Mouse (Mus musculus) heart, embryonic 14.5 days (tissue): ENCODE results near the gene Trpc5. TPM values are rescaled to one million over a fixed set of nuclear protein-coding genes. Genes with fewer than 3 reads are reported as not detected.

Experiments used
- ATAC-seq: fragments of 200-750 bp; cut with Nextera tagmentation; 2 replicates; pipeline ENCODE4 v1.8.0; 2017; ENCODE audit warnings: low read depth, moderate TSS enrichment; ENCODE audit not compliant: insufficient number of reproducible peaks, insufficient read depth, low FRiP score
- H3K27ac ChIP-seq, 2 experiments: fragments of 200-500 bp in 1 of 2; fragments of 300-500 bp in 1 of 2; sonication (generic) in 1 of 2; replicated peaks in 1 of 2; 2 replicates each; pipeline ENCODE4 v1.5.1; 2012 to 2014; ENCODE audit warnings: low read depth in 2 of 2, low read length in 2 of 2, control low read depth in 1 of 2, mild to moderate bottlenecking in 1 of 2, mixed read lengths in 1 of 2; ENCODE audit not compliant: control insufficient read depth in 1 of 2, insufficient read depth in 1 of 2
- H3K27me3 ChIP-seq: fragments of 300-500 bp; sonication (generic); 2 replicates; pipeline ENCODE4 v1.6.1; 2014; ENCODE audit warnings: mild to moderate bottlenecking, low read length, control low read depth; ENCODE audit not compliant: control insufficient read depth, insufficient read depth
- H3K36me3 ChIP-seq: fragments of 300-500 bp; sonication (generic); 2 replicates; pipeline ENCODE4 v1.6.1; 2014; ENCODE audit warnings: mild to moderate bottlenecking, control low read depth, low read length, mixed read lengths; ENCODE audit not compliant: control insufficient read depth, insufficient read depth
- H3K4me1 ChIP-seq, 2 experiments: fragments of 200-500 bp in 1 of 2; fragments of 300-500 bp in 1 of 2; sonication (generic) in 1 of 2; 2 replicates each; pipeline ENCODE4 v1.6.1; 2012 to 2014; ENCODE audit warnings: low read length in 2 of 2, control low read depth in 1 of 2, mixed read lengths in 1 of 2; ENCODE audit not compliant: control insufficient read depth in 2 of 2, insufficient read depth in 2 of 2
- H3K4me2 ChIP-seq: fragments of 300-500 bp; sonication (generic); 2 replicates; pipeline ENCODE4 v1.6.1; 2014; ENCODE audit warnings: mild to moderate bottlenecking, low read length
- H3K4me3 ChIP-seq, 2 experiments: fragments of 200-500 bp in 1 of 2; fragments of 300-500 bp in 1 of 2; sonication (generic) in 1 of 2; 2 replicates each; pipeline ENCODE4 v1.5.1; 2012 to 2014; ENCODE audit warnings: low read length in 2 of 2, mild to moderate bottlenecking in 2 of 2, control low read depth in 1 of 2, low read depth in 1 of 2, moderate library complexity in 1 of 2; ENCODE audit not compliant: control insufficient read depth in 1 of 2, insufficient read depth in 1 of 2
- H3K9ac ChIP-seq: fragments of 300-500 bp; sonication (generic); 2 replicates; pipeline ENCODE4 v1.6.1; 2014; ENCODE audit warnings: mild to moderate bottlenecking, low read length
- H3K9me3 ChIP-seq: fragments of 300-500 bp; sonication (generic); 2 replicates; pipeline ENCODE4 v1.6.1; 2016; ENCODE audit warnings: low read length, control low read depth; ENCODE audit not compliant: control insufficient read depth
- WGBS: fragments of 180-500 bp; shearing (Covaris S2); extraction: QIAGEN DNeasy Blood & Tissue Kit; methylation state at CpG from one replicate; pipeline ENCODE4 v1.1.7; 2014; 5-methylcytosine and 5-hydroxymethylcytosine counted together
- polyA plus RNA-seq: library from polyadenylated mRNA; unstranded; fragments of >200 nt; fragmentation: Nextera tagmentation; extraction: Ambion mirVana; gene quantifications from 2 replicates; pipeline ENCODE4 v1.2.1, GENCODE M21; 2014

Trpc5 gene
- polyA plus RNA-seq, 1 experiment from 2014 or later: 0.20 TPM

DNA sequence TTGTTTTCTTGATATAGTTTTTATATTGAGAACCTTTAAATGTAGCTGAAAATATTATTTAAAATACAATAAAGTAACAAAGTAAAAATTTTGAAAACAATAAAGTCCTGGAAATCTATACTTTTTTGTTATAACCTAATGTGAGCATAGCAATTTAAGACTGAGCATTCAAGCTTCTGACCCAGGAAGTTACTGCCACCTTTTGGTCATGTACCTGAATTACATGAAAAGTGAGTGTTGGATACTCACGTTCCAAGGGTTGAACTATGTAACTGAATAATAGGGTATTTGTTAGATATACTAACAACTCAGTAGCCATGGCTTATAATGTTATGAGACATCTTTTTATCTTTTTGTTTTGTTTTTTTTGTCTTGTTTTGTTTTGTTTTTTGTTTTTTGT, 42.6 kb downstream of the Trpc5 start:
- no peak overlapping the region for H3K4me2 ChIP-seq
- ATAC-seq: no peak
- H3K4me1 ChIP-seq: no peaks in the 10 kb centered on the region
- no peak overlapping the region for H3K4me3 ChIP-seq
- no peak overlapping the region for H3K9ac ChIP-seq
- no peak overlapping the region for H3K27ac ChIP-seq
- H3K36me3 ChIP-seq: no peaks in the 10 kb centered on the region
- no peaks in the 10 kb centered on the region for H3K27me3 ChIP-seq
- H3K9me3 ChIP-seq: no peaks in the 10 kb centered on the region
- WGBS: 50% methylated on average over 1 of the region's 1 CpGs

DNA sequence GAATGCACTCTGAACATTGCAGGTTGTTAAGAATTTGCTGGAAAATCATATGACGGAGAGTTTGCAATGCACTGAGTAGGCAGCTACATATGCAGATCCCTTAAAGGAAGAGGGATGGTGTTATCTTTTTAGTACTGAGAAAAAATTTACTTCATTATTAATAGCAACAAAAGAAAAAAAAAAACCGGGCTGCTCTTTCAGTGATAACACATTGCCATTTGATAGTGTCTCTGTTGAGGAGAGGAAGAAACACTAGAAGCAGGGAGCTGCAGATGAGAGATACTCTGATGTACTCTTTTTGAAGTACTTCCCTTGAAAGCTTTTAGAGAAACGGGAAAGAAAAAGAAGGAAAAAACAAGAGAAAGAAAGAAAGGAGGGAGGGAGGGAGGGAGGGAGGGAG, 43.2 kb downstream of the Trpc5 start:
- no peak overlapping the region for H3K9ac ChIP-seq
- no peak overlapping the region for H3K27ac ChIP-seq
- no peak overlapping the region for H3K4me3 ChIP-seq
- no peaks in the 10 kb centered on the region for H3K9me3 ChIP-seq
- no peaks in the 10 kb centered on the region for H3K36me3 ChIP-seq
- no peak overlapping the region for H3K4me2 ChIP-seq
- 51% methylated on average over 3 of the region's 3 CpGs for WGBS
- H3K4me1 ChIP-seq: no peaks in the 10 kb centered on the region
- ATAC-seq: no peak
- H3K27me3 ChIP-seq: no peaks in the 10 kb centered on the region

DNA sequence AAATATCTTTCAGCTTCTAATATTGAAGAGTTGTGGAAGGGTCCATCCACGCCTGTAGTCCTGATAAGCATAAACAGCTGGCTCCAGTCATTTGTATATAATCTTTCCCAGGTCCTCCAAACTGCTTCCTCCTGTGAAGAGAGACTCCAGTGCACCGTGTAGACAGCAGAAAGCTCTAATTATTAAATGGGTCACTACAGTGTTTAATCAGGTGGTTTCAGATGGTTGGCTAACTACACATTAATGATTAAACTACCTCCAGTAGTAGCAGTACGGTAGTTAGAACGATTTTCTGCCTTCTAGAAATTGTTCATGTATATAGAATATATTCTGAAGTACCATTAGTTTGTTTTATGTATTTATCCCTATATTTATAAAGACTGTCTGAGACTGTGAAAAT, 75.2 kb downstream of the Trpc5 start:
- WGBS: 49% methylated on average over 4 of the region's 4 CpGs
- H3K4me2 ChIP-seq: no peak overlapping the region
- H3K27me3 ChIP-seq: no peaks in the 10 kb centered on the region
- no peak for ATAC-seq
- H3K36me3 ChIP-seq: no peaks in the 10 kb centered on the region
- H3K4me3 ChIP-seq: no peak overlapping the region
- no peak overlapping the region for H3K9ac ChIP-seq
- H3K9me3 ChIP-seq: no peaks in the 10 kb centered on the region
- H3K4me1 ChIP-seq: no peaks in the 10 kb centered on the region
- no peak overlapping the region for H3K27ac ChIP-seq

DNA sequence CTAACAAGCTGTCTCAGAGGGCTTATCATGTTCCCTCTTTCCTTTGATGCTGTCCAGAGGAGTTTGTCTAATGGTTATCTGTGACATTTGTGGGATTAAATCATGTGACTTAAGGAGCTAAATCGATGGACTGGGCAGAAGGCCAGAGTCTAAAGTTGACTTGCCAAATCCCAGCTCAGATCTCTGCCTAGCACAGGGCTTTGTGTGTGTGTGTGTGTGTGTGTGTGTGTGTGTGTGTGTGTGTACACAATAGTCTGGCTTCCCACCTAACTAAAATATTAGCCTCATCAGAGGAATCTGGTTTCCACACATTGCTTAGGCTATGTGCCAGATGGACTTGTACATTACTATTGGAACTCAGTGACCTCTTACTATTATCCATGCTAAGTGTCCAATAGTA, 151.5 kb downstream of the Trpc5 start:
- Histone ChIP-seq H3K27ac (no peak overlapping the region), H3K36me3 (no peaks in the 10 kb centered on the region), H3K4me1 (no peaks in the 10 kb centered on the region), H3K9me3 (no peaks in the 10 kb centered on the region), H3K4me2 (no peak overlapping the region), H3K27me3 (no peaks in the 10 kb centered on the region), H3K4me3 (no peak overlapping the region), H3K9ac (no peak overlapping the region)
- 20% methylated on average over 1 of the region's 1 CpGs for WGBS
- no peak; the same call in 1 of the 2 replicates for ATAC-seq

DNA sequence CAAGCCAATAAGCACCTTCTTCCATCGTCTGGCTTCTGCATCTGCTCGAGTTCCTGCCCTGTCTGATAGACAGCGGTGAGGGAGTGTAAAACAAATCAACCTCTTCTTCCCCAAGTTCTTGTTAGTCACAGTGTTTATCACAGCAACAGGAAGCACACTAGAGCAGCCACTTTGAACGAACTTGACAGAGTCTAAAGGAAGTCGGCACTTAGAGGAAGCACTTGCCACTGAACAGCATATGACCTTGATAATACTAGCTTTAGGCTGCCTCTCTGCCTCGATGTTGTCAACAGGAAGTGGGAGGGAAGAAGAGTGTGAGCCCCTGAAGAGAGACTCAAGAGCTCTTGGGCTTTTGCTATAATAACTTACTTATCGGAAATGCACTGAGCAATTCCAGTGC, 161.9 kb downstream of the Trpc5 start:
- Histone ChIP-seq H3K27ac (0 out of 4 replicates have a peak overlapping the region, but pooled peaks of 1 of the 2 experiments have one; percentile 19), H3K9ac (no peak overlapping the region), H3K4me1 (no peaks in the 10 kb centered on the region), H3K27me3 (no peaks in the 10 kb centered on the region), H3K4me3 (no peak overlapping the region), H3K4me2 (no peak overlapping the region), H3K36me3 (no peaks in the 10 kb centered on the region), H3K9me3 (no peaks in the 10 kb centered on the region)
- WGBS: 49% methylated on average over 7 of the region's 7 CpGs
- ATAC-seq: no peak

DNA sequence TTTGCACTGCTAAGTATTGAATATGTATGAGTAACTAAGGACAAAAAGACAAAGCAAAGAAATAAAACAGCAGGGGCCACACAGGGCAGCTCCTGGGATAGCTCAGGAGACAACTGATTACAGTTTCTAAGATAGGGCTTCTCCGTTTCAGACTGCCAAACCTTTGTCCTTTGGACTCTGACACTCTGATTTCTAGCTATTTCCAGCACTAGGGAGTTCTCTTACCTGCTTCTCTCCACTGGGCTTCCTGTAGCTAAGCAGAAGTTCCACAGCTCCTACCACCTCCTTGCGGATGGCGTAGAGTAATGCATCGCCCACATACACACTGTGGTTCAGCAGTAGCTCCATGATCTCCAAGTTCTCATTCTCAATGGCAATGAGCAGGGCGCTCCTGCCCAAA, 164.7 kb downstream of the Trpc5 start:
- Histone ChIP-seq H3K4me2 (no peak overlapping the region), H3K27me3 (no peaks in the 10 kb centered on the region), H3K4me1 (no peaks in the 10 kb centered on the region), H3K27ac (no peak overlapping the region), H3K36me3 (no peaks in the 10 kb centered on the region), H3K9ac (no peak overlapping the region), H3K9me3 (no peaks in the 10 kb centered on the region), H3K4me3 (no peak overlapping the region)
- WGBS: 78% methylated on average over 5 of the region's 5 CpGs
- no peak for ATAC-seq

DNA sequence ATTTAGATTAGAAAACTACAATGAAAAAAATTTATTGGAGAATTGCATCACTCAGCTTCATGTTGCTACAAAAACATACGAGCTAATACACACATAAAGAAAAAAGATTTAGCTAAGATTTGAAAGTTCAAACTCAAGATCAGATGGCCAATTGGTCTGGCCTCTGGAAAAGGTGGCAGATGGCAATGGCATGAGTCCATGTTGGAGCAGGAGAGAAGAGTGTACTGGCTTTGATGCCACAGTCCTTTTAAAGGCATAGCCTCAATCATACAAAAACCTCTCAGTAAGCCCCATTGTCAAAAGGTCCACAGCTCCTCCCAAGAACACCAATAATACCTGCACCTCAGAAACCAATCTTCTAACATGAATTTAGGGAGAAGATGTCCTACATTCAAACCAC, 196.6 kb downstream of the Trpc5 start:
- Histone ChIP-seq H3K9ac (no peak overlapping the region), H3K27ac (no peak overlapping the region), H3K36me3 (no peaks in the 10 kb centered on the region), H3K4me2 (no peak overlapping the region), H3K4me3 (no peak overlapping the region), H3K4me1 (no peaks in the 10 kb centered on the region), H3K27me3 (no peaks in the 10 kb centered on the region), H3K9me3 (no peaks in the 10 kb centered on the region)
- ATAC-seq: no peak
- WGBS: 65% methylated on average over 1 of the region's 1 CpGs

DNA sequence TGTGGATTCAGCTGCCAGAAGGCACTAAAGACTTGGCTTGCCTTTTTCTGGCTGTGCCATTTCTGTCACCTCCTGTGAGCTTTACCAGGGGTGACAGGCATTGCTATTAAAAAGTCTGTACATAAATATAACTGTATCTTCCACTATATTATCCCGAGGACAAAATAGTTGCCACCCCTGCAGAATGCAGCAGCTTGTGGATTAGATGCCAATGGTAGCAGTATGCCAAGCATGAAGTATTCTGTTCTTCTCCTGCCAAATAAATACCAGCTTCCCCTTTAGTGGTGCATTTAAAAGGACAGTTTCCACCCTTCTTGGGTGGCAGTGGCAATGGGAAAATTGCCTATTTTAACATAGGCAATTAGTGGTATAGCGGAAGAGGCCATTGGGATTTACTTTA, 223.6 kb downstream of the Trpc5 start:
- Histone ChIP-seq H3K9me3 (no peaks in the 10 kb centered on the region), H3K27me3 (no peaks in the 10 kb centered on the region), H3K27ac (no peak overlapping the region), H3K4me1 (no peaks in the 10 kb centered on the region), H3K36me3 (no peaks in the 10 kb centered on the region), H3K4me2 (no peak overlapping the region), H3K4me3 (no peak overlapping the region), H3K9ac (no peak overlapping the region)
- WGBS: 75% methylated on average over 2 of the region's 2 CpGs
- ATAC-seq: no peak
